Mouse (Mus musculus) skeletal muscle tissue, adult 2 months (tissue): ENCODE measurements around the gene Wfdc5.
"Not testable (repeated sequence)": the region's sequence is repeated elsewhere in the genome, so short reads cannot be mapped to it uniquely, and the experiment has no call there.

Source experiments
- DNase-seq: peaks from one replicate; pipeline ENCODE4 v3.0.0-alpha.2; 2012; ENCODE audit warnings: low read depth, low spot score

The Wfdc5 gene

DNA sequence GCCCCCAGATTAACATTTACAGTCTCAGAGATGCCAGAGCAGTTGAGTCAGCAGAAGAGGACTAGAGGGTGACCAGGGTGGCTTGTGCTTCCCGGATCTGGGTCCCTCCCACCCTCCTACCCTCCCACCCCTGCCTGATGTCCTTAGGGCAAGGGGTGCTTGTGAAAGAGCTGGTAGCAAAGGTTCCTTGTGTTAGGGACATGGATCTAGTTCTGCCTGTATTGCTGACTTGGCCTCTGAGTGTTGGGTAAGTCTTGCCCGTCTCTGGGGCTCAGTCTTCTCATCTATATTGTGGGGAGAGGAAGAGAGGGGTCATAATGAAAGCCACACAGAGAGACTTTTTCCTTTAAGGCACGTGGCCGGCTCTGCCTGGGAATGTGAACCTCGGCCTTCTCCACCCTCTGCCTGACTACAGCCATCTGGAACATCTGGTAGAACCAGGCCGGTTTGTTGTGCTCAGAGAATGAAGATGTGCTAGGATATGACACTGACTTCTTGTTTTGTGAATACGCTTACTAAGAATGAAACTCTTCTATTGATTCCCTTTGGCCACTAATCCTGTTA lies at the start of gene Wfdc5:
Wfdc5 (minus strand) TSS at position 51 of the 564 bp plus-strand sequence.
- DNase-seq, result no peak

- DNase-seq, result no peak
Measured at GRCm38 (mm10) chr2:164228361-164229070, 46.0 kb upstream of the Wfdc5 start.

DNA sequence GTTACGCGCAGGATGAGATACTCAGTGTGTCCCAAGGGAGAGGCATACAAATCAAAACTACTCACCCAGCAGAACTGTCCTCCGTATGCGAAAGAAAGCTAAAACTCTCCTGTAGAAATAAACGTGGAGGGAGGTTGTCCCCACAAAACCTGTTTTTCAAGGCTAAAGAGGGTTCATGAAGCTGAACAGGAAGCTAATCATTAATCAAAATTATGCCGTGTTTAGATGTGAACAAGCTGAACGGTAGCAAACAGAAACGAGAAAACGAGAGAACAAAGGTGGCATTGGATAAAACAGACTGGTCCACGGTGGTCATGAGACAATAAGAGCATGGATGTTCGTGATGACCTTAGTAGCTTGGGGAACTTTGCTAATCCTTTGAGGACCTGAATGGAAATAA lies 39.0 kb upstream of the Wfdc5 start, which contains the start of gene Wfdc15b:
Wfdc15b (minus strand) TSS at position 139 of the 400 bp plus-strand sequence.
- DNase-seq, result no peak

GRCm38 (mm10) chr2:164219295-164219694 lies 36.8 kb upstream of the Wfdc5 start:
- DNase-seq, result no peak

GRCm38 (mm10) chr2:164212711-164213110 lies 30.2 kb upstream of the Wfdc5 start:
- DNase-seq, result no peak

DNA sequence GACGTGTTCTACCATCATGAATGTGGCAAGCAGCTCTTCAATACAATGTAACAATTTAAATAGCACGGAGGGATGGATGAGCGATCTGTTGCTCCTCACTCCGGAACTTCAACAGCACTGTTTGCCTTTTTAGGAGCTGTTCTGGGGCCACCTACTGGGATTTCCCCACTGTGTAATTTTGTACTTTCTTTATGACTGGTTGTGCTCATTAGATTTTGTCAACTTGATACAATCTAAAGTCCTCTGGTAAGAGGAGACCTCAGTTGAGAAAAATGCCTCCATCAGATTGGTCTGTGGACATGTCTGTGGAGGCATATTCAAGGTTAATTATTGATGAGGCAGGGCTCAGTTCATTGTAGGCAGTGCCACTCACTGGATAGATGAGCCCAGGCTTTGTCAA lies 28.4 kb upstream of the Wfdc5 start:
- DNase-seq, result no peak

DNA sequence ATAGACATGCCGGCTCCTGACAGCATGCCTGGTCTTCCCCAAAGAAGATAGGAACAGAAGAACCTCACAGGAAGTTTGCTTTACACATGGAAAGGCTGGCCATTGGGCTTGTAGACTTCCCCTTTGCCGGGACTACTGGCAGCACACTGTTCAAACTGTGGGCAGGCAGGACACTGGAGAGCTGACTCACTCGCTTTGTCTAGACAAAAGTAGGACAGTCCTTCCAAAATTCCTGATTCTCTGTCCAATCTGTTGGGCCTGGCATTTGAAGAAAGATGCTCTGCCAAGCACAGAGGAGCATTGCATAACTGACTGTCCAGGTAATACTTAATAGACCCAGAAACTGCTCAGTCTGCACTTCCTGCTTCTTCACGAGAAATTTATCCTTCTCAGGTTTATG lies 24.1 kb upstream of the Wfdc5 start:
- DNase-seq, result no peak

DNA sequence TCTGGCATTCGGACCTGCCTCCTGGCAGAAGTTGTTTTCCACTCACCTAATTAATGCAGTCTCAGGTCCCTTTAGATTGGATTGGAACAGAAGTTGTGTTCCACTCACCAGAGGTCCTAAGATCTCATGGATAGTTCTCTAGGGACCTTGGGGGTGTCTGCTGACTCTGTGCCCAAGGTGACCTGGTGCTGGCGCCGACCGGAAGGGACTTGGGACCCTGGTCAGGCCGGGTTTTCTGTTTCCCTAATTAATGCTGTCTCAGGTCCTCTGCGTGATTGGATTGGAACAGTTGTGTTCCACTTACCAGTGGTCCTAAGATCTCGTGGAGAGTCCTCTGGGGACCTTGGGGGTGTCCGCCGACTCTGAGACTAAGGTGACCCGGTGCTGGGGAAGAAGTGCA lies 23.5 kb upstream of the Wfdc5 start:
- not testable (repeated sequence) for DNase-seq

DNA sequence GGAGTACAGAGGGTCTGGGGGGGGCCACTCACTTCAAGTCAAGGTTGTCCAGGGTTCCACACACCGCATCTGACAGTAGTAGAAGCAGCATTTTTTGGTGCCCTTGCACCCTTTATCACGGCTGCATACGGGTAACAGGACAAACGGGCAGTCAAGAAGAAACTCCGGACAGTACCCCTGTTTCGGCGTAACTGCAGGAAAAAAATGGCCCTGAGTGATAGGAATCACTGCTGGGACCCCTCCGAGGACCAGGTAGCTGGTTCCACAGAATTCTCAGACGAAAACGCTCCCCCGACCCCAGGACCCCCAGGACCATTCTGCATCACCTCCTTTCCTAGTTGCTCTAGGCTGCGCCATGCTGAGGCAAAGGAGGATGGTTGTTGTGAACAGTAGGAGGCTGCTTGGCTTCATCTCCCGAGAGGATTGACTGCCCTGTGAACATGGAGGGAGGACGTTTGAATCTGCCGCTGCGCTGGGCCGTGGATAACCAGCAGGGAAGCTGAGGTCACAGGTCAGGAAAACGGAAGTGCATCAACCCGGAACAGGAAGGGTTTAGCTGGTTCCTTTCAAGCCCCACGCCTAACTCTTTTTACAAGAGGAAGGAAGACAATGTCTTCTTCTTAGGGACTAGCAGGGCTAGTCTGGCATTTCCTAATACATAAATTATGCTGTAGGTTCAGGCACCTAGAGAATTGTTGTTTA lies 17.2 kb upstream of the Wfdc5 start, which contains the start of gene Wfdc15a:
Wfdc15a (minus strand) TSS at position 505 of the 702 bp plus-strand sequence.
- no peak for DNase-seq

- no peak for DNase-seq
Measured at GRCm38 (mm10) chr2:164196700-164196990, 14.1 kb upstream of the Wfdc5 start.

- DNase-seq, result no peak
Measured at GRCm38 (mm10) chr2:164195971-164196699, 13.6 kb upstream of the Wfdc5 start.

DNA sequence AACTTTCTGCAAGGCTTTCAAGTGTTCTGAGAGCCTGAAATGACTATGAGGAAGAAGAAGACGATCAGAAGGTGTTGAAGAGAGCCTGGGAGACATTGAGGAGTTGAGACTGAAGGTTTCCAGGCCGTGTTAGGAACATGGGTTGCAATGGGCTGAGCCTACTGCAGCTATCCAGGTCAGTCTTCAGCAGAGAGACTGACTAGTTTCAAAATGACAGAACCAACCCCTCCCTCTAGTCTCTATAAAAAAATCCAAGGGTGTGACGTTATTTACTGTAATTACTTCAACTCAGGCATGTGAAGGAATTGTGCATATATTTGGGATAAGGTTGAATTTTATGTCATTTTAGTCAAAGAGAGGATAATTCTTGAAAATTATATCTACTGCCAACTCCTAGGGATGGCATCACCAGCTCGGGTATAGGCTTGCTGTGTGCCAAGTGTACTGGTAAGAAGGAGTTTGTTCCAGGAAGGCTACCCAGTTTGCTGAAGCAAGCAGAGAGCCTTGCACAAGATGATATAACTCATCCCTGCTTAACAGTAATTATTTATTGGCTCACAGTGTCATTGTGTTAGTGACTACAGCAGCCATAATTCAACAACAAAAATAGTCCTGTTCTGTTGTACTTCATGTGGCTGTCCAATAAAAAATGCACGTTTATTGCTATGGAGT lies 12.6 kb upstream of the Wfdc5 start:
- DNase-seq, result no peak

GRCm38 (mm10) chr2:164192279-164192678 lies 9.7 kb upstream of the Wfdc5 start:
- no peak for DNase-seq

GRCm38 (mm10) chr2:164190576-164190975 lies 8.0 kb upstream of the Wfdc5 start, which contains the start of gene Wfdc12:
Gene Wfdc12 (minus strand): TSS chr2:164190608.
- DNase-seq, result no peak

DNA sequence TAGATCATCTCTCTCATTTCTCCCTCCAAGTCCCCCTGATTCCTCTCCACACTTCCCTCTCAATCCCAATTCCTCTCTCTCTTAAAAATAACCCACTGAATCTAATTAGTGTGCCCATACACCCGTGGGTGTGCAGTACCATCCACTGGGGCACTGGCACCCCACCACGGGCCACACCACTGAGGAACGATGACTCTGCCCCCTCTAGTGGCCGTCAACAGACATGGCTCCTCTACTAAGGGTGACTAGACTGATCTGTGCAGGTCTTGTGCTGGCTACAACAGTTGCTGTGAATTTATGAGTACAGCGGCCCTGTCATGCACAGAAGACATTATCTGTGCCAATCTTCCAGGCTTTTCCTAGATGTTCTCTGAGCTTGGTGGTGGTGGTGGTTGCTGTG lies 6.2 kb upstream of the Wfdc5 start:
- no peak for DNase-seq

DNA sequence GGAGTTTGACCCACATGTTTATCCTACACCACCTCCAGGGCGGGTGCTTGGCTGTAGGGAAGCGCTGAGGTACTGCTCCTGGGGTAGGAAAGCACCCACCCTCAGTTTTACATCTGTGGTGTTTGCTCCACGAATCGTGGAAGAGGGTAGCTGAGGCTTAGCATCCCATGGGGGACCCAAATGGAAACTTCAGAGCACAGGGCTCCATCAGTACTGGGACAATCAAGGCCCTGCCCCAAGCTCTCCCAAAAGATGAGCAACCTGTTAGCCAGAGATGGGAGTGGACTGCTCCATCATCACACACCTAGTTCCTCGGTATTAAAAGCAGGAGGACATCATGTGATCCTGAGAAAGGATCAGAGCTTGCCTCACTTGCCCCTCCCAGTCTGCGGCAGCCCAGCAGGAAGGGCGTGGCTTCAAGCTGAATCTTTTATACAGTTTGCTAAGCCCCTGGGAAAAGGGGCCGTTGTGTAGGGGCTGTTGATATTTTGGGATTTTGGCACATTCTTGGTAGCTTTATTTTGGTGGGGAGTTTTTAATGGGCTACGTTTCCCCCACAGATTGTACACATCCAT lies 1.7 kb upstream of the Wfdc5 start:
- DNase-seq, result no peak

DNA sequence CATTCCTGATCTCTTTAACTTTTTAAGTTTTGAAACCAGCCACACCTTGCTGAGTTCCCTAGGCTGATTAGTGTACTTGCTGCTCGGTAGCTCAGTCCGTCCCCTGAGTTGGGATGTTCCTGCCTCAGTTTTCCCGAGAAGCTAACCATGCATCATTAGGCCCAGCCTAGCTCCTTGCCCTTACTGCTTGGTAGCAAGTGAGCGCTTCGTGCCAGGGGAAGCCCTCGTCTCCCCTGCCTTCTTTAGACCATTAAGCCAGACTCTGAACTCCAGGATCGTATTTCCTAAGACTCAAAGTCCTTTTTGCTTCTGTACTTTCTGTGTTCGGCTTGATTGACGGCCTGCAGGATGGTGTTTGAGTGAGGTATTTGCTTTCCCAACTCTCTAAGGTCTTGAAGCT lies 798 bp upstream of the Wfdc5 start:
- DNase-seq, result no peak

GRCm38 (mm10) chr2:164180770-164181169 lies 1.8 kb downstream of the Wfdc5 start:
- no peak for DNase-seq

DNA sequence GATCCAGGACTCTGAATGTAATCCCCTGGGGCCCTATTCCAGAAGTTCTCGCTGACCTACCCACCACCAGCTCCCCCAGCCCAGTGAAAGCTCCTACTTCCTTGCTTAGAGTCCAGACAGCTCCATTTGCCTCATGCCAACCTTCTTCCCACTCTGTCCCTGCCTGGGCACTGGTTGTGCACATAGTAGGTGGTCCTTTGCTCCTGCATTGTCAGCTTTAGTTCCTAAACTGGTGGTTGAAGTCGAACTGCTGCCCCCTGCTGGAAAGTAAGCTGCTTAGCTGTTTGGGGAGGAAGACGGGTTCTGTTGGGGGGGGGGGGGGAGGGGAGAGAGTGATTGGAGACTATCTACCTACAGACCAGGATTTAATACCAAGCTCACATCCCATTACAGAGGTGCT lies 2.4 kb downstream of the Wfdc5 start:
- DNase-seq, result no peak

DNA sequence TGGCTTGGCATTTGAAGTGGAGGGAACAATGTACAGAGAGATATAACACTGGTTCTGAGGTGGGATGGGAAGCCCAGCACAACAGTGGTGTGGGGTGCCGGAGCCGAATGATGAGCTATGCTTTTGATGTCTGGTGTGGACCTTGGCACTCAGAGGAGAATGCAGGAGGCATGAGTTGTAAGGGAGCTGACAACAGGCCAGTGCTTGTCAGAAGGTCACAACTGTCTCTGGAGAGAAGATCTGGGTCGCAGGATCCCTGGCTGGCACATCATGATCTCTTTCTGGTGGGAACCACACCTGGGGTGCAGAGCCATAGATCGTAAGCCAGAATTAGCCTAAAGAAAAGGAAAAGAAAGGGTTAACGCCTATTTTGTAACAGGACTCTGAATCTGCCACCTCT lies 4.7 kb downstream of the Wfdc5 start:
- no peak for DNase-seq

DNA sequence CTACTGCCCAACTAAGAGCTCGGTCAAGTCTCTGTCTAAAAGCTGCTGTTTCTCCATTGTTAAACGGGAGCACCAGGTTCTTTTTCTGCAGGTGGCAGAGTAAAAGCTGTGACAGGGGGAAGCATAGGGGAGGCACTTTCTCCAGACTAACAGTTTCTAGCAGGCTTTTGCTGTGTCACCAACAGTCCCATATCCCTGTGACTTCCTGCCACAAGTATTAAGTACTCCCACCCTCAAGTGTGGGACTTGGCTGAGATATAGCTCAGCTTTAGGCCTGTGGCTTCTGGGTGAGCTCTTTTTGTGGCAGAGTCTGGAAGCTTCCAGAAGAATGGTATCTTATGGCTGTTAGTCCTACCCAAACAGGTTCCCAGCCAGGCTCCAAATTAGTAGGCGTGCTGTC lies 6.7 kb downstream of the Wfdc5 start:
- DNase-seq, result no peak
